Mouse (Mus musculus) mouse embryonic stem cell (cell line): ENCODE results near the gene Tmem52.

Experiments used
- in situ Hi-C, 2 experiments: fragments of 300-500 bp; cut with MboI; formaldehyde crosslinking; loops; 1 replicate in 1 of 2; 3 replicates in 1 of 2; pipeline ENCODE4 v1.14.3; 2019 to 2020; ENCODE audit warnings: low sequenced_read_pairs in 2 of 2, low pct_unique_long_range_greater_than_20kb in 1 of 2, mixed read lengths in 1 of 2; ENCODE audit not compliant: unreplicated experiment in 1 of 2

Gene Tmem52

DNA sequence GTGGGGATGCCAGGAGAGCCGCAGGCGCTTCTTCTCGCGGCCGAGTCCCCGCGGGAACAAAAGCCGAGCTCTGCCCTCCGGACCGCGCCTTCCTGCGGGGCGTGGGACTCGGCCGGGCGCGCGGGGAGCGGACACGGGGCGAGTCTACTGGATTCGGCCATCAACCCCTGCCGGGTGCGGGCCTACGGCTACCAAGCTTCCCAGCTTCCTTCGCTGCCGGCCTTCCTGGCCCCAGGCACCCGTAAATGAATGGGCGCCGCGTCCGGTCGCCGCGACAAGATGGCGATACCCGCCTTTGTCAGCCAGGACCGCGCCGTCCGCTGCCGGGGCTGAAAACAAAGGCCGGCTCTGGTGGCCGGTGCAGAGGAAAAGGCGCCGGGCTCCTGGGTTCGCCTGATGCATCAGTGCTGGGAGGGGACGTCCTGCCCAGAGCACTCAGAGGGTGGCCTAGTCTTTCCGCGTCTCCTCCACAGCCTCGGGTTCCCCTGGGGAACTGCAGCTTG, 23.3 kb downstream of the Tmem52 start:
- in situ Hi-C loops, result no loop called here

DNA sequence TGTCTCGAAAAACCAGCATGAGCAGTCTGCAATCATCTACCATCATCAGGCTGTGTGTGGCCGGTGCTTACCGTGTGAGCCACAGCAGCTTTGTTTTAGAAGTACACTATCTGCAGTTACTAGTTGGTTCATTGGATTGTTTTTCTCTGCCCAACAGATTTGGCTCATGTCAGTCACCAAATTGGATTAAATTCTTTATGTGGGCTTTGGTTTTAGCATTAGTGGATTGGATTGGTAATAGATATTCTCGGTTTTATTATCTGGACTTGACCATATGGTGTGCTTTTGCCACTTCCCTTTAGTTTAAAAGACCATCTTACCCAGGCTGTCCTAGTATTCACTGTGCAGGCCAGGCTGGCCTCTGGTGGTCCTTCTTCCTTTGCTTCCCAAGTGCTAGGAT, 26.0 kb downstream of the Tmem52 start:
- in situ Hi-C loops, result no loop called here

DNA sequence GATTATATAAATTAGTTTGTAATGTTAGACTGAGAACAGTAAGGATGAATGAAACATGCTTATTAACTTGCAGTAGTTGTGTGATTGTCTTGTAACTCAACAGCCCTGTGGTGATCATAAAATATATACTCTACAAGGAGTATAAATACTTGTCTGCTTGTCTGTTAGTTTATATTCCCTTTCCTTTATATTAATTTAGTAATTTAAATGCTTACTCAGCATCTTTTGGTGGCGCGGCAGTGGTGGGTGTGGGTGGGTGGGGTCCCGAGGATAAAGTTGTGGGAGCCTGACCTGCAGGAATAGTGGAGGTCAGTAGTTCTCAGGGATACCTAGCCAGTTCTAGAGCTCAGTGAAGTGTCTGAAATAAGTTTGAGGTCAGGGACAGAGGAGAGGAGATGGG, 29.0 kb downstream of the Tmem52 start:
- in situ Hi-C loops, result no loop called here

DNA sequence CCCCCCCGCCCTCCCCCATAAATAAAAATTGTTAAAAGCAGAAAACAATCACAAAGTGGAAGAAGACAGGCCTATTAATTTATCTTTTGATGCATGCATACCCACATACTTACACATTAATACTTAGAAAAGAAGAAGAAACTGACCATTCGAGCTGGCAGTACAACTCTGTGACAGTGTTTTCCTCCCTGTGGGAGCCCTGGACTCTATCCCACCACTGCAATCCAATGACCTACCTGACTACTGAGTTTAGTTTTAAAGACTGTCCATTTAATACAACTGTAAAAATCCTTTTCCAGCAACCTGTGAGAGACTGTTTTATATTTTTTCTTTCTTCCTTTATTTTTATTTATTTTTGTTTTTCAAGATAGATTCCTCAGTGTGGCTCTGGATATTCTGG, 32.2 kb downstream of the Tmem52 start:
- in situ Hi-C loops, result no loop called here

DNA sequence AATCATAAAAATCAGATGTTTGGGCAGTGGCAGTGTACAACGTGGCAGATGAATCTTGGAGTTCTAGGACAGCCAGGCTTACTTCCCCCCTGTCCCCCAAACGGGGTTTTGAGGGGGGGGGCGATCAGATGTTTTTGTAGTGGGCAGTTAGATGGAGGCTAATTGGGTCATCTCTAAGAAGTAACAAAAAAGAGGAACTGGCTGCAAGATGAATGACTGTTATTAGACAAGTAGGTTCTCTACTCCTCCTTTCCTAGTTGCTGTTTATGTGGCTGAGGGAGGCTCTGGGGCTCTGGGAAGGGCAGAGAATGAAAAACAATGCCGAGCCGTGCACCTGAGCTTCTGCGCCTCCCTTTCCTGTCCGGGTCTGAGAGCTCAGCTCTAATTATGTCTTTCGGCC, 36.2 kb downstream of the Tmem52 start:
- in situ Hi-C loops, result no loop called here

DNA sequence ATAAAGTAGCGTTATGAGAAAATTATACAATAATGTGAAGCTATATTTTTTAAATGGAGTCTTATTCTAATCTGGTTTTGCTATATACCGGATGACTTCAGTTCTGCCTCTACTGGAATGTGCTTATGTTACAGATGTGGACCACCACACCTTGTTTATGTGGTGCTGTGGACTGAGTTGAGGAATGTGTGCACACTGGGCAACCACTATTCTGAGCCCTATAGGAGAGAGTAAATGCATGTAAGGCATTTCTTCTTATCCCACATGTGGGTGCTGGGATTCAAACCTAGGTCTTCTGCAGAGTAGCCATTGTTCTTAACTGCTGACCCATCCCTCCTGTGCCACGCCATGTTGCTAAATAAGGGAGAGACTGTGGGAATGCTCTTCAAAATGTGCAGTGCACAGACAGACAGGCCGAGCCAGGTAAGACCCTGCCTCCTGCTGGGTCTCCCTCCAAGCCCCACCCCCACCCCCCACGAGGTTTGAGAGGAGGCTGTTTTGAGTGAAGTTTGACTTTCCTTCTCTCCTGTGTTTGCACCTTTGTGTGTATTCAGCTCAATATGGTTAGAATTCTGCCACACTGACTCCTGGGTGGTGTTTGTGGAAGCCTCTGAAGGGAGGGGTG, 36.9 kb downstream of the Tmem52 start:
- in situ Hi-C loops, result no loop called here

DNA sequence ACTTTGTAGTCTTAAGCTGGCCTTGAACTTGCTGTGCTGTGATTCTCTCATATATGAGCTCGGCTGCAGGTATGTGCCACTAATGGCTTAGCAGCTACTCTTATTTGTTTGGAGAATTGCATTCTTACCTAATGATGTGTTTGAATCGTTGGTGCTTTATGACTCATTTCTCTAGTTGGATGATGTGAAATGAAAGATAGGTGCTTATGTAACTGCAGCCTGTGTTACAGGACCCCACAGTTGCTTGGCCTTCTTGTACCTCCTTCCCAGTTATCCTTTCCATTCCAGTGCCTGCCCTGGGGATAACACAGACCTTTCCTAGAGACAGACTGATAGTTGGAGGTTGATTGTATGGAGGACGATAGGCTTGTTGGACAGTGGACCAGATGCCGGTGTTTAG, 39.7 kb downstream of the Tmem52 start:
- in situ Hi-C loops, result no loop called here

DNA sequence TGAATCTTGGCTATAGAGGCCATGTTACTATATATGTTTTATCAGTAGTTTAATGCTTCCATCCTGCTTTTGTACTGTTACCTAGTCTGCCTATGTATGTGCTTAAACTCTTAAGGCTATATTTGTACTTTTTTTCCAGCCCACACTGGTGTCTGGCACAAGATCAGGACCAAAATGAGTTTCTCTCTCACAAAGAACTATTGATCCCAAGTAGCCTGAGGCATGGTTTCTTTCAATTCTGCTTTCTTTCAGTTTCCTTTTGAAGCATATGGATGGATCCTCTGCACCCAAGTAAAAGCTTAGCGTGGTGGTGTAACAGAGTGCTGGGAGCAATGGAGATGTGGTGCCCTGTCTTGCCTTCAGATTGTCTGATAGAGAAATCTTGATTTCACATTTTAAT, 42.1 kb downstream of the Tmem52 start:
- in situ Hi-C loops, result no loop called here

DNA sequence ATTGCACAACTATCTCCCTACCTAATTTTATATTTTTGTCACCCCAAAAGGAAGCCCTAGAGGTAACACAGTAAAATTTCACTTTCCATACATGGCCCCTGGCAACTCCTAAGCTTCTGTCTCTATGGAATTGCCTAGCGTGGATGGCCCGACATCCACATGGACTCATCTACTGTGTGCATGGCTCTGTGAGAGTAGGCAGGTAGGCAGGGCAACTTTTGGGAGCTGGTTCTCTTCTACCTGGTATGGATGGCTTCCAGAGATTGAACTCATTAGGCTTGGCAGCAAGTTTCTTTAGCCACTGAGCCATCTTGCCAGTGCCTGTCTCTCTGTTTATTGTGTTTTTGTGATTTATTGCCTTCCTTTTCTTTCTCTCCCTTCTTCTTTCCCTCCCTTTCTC, 45.9 kb downstream of the Tmem52 start:
- in situ Hi-C loops, result no loop called here

DNA sequence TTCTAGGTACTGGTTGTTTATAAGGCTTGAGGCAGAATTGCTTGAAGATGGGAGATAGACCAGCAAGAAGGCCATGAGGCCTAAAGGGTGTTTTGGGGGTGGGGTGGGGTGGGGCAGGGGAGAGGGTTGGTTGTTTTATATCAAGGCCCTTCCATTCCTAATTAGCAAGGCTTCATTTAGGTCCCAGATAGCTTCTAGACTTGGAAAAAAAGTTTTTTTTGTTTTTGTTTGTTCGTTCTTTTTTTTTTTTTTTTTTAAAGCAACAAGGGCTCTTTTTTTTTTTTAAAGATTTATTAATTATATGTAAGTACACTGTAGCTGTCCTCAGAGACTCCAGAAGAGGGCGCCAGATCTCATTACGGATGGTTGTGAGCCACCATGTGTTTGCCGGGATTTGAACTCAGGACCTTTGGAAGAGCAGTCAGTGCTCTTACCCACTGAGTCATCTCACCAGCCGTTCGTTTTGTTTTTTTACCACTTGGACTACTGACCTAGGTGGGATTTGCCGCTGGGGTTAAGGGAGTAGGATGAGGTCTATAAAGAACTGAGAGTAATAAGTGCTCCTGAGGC, 49.1 kb downstream of the Tmem52 start:
- in situ Hi-C loops, result no loop called here
